Mouse (Mus musculus) forebrain, embryonic 14.5 days (tissue): Measurements from ENCODE around the gene Wdr11. TPM values are rescaled to one million over a fixed set of nuclear protein-coding genes. Genes with fewer than 3 reads are reported as not detected.

Experiments
- ATAC-seq: fragments of 200-750 bp; cut with Nextera tagmentation; 2 replicates; pipeline ENCODE4 v1.8.0; 2017; ENCODE audit warnings: mild to moderate bottlenecking, moderate library complexity
- DNase-seq: peaks from one replicate; pipeline ENCODE4 v3.0.0-alpha.2; 2015; ENCODE audit warnings: low spot score
- H3K27ac ChIP-seq: fragments of 300-500 bp; sonication (generic); 2 replicates; pipeline ENCODE4 v1.5.1; 2014; ENCODE audit warnings: low read depth, mild to moderate bottlenecking, control low read depth, low read length, moderate library complexity
- H3K27me3 ChIP-seq: fragments of 300-500 bp; sonication (generic); replicated peaks from 2 replicates; pipeline ENCODE4 v1.6.1; 2014; ENCODE audit warnings: low read length, control low read depth, mixed read lengths; ENCODE audit not compliant: control insufficient read depth, insufficient read depth
- H3K36me3 ChIP-seq: fragments of 300-500 bp; sonication (generic); 2 replicates; pipeline ENCODE4 v1.6.1; 2014; ENCODE audit warnings: low read length, control low read depth; ENCODE audit not compliant: control insufficient read depth, insufficient read depth
- H3K4me1 ChIP-seq: fragments of 300-500 bp; sonication (generic); 2 replicates; pipeline ENCODE4 v1.6.1; 2014; ENCODE audit warnings: antibody characterized with exemption, low read length, control low read depth; ENCODE audit not compliant: control insufficient read depth, insufficient read depth
- H3K4me2 ChIP-seq: fragments of 300-500 bp; sonication (generic); 2 replicates; pipeline ENCODE4 v1.6.1; 2014; ENCODE audit warnings: mild to moderate bottlenecking, control low read depth, low read length
- H3K4me3 ChIP-seq: fragments of 300-500 bp; sonication (generic); 2 replicates; pipeline ENCODE4 v1.5.1; 2014; ENCODE audit warnings: low read depth, low read length, control low read depth
- H3K9ac ChIP-seq: fragments of 300-500 bp; sonication (generic); 2 replicates; pipeline ENCODE4 v1.6.1; 2014; ENCODE audit warnings: mild to moderate bottlenecking, low read length, control low read depth, moderate library complexity
- H3K9me3 ChIP-seq: fragments of 300-500 bp; sonication (generic); replicated peaks from 2 replicates; pipeline ENCODE4 v1.6.1; 2016; ENCODE audit warnings: low read length, control low read depth, mixed read lengths; ENCODE audit not compliant: control insufficient read depth
- WGBS: fragments of 180-500 bp; shearing (Covaris S2); extraction: QIAGEN DNeasy Blood & Tissue Kit; methylation state at CpG from one replicate; pipeline ENCODE4 v1.1.7; 2014; 5-methylcytosine and 5-hydroxymethylcytosine counted together
- polyA plus RNA-seq: library from polyadenylated mRNA; unstranded; fragments of >200 nt; fragmentation: Nextera tagmentation; extraction: Ambion mirVana; gene quantifications from 2 replicates; pipeline ENCODE4 v1.2.1, GENCODE M21; 2014

Gene Wdr11
- polyA plus RNA-seq, 1 experiment from 2014 or later, result 35.6 TPM

DNA sequence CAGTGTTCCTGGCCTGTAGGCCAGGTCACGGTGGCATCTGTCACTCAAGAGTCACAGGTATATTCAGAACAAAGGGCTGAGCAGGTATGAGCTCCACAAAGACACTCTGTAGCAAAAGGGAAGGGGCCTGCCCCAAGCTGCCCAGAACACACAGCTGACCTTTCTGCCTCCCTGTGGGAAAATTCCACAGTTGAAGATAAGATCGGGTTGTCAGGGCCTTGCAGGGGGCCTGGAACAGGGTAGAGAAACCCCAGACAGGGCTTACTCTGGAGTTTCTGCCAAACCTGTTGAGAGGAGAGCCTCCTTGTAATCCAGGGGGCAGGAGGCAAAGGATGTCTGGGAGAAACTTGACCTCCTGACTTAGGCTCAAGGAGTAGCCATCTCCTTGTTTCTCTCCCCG lies 90.9 kb downstream of the Wdr11 start:
- Histone ChIP-seq H3K4me2 (no peak overlapping the region), H3K4me1 (no peaks in the 10 kb centered on the region), H3K9me3 (no peaks in the 10 kb centered on the region), H3K27ac (no peak overlapping the region), H3K9ac (no peak overlapping the region), H3K36me3 (no peaks in the 10 kb centered on the region), H3K27me3 (no peaks in the 10 kb centered on the region), H3K4me3 (no peak overlapping the region)
- DNase-seq (no peak), ATAC-seq (no peak)
- WGBS, result 85% methylated on average over 3 of the region's 3 CpGs

DNA sequence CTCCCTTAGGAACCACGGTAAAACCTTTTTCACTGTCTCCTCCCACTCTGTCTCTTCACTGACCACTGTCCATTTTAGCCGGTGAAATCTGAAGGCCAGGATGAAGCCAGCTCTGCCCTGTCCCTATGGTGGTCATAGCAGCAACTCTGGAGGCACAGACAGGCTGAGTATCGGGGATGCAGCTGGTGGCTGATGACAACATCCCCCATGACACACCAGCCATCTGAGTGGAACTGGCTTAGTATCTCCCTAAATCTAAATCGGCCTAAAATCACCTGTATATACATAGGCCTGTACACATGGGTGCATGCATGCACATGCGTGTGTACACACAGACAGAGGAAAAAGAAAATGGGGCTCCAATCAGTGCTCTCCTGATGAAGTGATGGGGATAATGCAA lies 93.7 kb downstream of the Wdr11 start:
- no peaks in the 10 kb centered on the region for H3K9me3 ChIP-seq
- no peaks in the 10 kb centered on the region for H3K36me3 ChIP-seq
- ATAC-seq (no peak), DNase-seq (no peak)
- H3K4me1 ChIP-seq, result no peaks in the 10 kb centered on the region
- H3K27ac ChIP-seq, result no peak overlapping the region
- no peak overlapping the region for H3K4me3 ChIP-seq
- H3K27me3 ChIP-seq, result no peaks in the 10 kb centered on the region
- 81% methylated on average over 5 of the region's 5 CpGs for WGBS
- no peak overlapping the region for H3K4me2 ChIP-seq
- no peak overlapping the region for H3K9ac ChIP-seq
